Mouse (Mus musculus): Measurements from ENCODE around the gene Sox12. TPM values are rescaled to one million over a fixed set of nuclear protein-coding genes. Genes with fewer than 3 reads are reported as not detected.
"Not testable (repeated sequence)": the region's sequence is repeated elsewhere in the genome, so short reads cannot be mapped to it uniquely, and the experiment has no call there.

The Sox12 gene
- 1 to 10 TPM; 9.5 to 9.7 TPM for total RNA-seq (2021)

DNA sequence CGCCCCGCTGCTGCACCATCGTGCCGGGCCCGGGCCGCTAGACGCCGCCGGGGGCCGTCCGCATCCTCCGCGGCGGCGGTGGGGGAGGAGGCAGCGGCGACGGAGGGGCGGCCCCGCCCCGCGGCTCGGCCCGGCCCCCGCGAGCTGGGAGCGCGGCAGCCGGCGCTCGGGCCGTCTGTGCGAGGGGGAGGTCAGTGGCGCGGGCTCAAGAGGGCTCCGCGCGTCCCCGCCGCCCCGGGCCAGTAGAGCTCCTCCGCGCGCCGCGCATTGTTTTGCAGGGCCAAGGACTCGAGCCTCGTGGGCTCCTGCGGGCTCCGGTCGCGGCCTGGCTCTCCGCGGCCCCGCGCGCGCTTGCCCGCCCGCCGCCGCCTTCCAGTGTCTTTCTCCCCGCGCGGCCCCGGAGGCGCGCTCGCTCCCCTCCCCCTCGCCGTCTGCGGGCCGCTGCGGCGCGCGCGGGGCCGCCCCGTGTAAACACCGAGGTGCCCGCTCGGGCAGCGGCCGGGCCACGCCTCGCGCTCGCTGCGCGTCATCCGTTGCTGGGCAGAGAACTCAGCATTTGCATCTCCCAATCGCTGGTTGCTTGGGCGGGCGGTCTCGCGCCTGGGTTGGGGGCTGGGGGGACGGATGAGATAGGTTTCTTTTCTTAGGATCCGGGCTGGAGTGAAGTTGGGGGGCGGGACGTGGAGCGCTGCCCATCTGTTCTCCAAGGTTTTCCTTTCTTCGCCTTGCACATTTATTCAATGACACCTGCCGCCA lies at the start of gene Sox12:
Sox12 (minus strand) TSS at position 384 of the 756 bp plus-strand sequence.
- intact Hi-C loops (cut with DNase I) = loop anchor here (2.0 kb wide), 1 partner anchor 17 kb away; the partner anchor contains the start of genes 6820408C15Rik and Zcchc3

DNA sequence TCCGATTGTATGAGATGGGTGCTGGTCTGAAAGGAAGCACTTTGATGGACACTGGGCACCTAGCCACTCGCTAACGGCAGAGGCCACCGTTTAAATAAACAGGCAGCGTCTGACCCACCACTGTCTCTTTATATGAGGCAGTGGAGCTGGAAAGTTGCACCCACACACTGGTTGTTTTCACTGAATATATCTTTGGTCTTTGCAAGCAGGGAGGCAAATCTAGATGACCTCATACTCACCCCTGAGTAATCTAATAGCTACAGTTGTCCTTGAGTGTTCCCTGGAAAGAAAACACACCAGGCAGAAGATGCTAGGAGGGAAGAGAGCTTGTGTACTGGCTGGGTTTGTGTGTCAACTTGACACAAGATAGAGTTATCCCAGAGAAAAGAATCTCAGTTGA lies 49.6 kb upstream of the Sox12 start:
- DNase-seq (ENCODE audit: low spot score) = no peak
- intact Hi-C loops (cut with DNase I) = no loop called here

More for the DNA sequence above, at the start of gene Sox12:
- peak; percentile 85 for DNase-seq (ENCODE audit: low spot score)

DNA sequence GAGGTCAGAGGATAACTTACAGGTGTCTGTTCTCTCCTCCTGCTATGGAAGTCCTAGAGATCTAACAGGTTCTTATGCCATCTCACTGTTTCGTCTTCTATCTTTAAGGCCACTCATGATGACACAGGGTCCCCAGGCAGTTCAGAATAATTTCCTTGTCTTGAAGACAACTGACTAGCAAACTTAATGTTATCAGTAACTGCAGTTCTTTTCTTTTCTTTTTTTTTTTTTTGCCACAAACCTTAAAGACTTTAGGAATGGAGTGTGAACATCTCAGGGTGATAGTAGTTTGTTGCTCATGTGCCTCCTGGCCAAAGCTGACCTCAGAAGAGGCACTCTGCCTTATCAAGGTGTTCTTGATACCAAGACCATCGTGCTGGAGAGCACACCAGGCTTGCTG lies 48.8 kb upstream of the Sox12 start:
- intact Hi-C loops (cut with DNase I) = no loop called here
- no peak for DNase-seq (ENCODE audit: low spot score)

DNA sequence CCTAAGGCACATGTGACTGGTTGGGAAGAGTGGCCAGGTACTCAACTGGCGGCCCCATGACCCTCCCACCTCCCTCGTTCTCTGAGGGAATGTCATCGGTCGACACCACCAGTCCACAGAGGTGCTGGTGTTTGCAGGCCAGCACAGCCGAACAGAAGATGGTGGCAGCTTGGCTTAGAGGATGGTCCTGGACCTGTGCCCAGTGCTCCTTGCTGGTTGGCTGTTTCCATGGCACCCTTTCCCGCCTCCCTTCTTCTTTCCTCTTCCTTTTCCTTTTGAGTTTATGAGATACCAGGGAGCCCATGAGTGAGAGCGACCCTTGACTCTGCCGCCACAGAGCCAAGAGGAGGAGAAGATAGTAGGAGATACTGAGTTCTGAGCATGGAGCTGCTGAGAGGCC lies 45.4 kb upstream of the Sox12 start:
- intact Hi-C loops (cut with DNase I) = no loop called here
- no peak for DNase-seq (ENCODE audit: low spot score)

DNA sequence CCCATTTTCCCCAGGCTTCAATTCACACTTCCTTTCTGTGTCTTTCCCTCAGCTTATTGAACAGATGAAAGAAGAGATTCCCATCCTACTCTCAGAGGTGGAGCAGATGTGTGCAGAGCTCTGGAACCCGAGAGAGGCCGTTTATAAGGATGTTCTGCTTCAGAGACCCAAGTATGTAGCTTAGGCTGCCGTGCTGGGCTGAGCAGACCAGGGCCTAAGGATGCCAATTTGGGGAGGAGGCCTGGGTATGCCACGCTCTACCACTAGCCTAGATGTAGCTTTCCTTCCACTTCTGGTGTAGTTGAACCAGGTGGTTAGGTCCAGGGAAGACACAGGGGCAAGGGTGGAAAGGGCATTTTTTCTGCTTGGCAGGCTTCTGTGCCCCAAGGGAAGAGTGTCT lies 44.5 kb upstream of the Sox12 start:
- intact Hi-C loops (cut with DNase I) = no loop called here
- DNase-seq (ENCODE audit: low spot score) = no peak

DNA sequence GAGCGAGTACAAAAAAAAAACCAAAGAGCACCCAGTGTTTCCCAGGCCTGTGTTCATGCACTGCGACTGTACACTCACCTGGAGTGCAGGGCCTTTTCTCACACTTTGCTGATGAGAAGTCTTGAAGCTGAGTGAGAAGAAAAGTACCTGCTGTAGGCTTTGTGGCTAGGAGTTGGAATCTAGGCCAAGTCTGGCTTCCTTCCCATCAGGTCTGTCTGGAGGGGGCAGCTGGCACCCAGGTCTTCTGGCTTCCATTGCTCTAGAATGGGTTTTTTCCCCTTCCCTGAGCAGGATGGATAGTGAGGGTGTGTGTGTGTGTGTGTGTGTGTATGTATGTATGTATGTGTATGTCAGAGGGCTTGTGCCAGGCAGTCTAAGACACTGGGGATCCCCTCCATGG lies 42.0 kb upstream of the Sox12 start:
- no peak for DNase-seq (ENCODE audit: low spot score)
- intact Hi-C loops (cut with DNase I) = no loop called here

DNA sequence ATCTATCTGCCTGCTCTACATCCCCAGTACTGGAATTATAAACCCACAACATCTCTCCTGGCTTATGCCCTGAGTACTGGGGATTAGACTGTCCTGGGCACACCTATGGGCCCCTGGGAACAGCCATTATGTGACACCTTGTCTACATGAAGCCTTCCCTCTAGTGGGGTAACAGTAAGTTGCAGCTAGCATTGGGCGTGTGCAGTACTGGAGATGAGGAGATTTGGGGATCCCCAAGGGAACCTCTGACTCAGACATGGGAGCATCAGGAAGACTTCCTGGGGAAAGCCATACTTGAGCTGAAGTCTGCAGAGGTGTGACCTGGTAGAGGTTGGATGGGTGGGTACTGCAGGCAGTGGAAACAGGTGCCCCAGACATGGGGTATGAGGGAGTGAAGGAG lies 41.1 kb upstream of the Sox12 start:
- no peak for DNase-seq (ENCODE audit: low spot score)

DNA sequence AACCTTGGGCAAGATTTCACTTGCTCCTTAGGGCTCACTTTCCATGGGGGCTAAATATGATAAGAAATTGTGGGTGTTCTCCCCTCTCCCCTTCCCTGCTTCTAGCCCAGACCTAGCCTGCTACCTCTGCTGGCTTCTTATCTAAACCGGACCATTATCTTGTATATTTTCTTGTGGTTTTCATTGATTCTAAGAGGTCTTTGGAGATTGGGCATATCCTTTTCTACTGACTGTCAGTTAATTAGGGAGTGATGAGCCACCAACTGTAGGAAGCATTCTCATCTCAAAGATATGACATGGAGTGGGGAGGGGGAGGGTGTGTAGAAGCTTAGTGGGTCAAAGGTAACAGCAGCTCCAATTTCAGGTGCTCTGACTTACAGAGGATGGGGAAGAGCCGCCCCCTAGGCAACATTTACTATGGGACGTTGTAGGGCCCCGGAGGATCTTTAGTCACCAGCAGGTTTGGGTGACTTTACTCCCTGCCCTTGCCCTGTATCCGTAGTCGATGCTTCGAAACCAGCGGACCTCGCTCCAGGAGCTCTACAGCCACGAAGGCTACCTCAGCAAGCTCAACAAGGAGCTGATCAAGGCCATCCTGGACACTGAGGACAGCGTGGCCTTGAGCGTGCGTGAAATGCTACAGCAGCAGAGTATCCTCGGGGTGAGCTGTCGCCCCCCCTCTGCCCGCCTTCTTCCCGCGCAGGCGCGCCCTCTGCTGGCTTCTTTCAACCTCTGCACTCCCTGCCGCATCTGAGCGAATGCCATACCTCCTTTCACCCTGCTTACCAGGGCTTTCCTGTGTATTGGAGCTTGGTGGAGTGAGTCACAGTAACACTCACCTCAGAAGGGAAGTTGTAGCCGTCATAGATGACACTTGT lies 39.4 kb upstream of the Sox12 start:
- intact Hi-C loops (cut with DNase I) = loop anchor here (1.0 kb wide), 1 partner anchor 44 kb away; no protein-coding TSS in a partner anchor
- DNase-seq (ENCODE audit: low spot score) = peak; percentile 61

More for the DNA sequence above, 41.1 kb upstream of the Sox12 start:
- intact Hi-C loops (cut with DNase I) = no loop called here

DNA sequence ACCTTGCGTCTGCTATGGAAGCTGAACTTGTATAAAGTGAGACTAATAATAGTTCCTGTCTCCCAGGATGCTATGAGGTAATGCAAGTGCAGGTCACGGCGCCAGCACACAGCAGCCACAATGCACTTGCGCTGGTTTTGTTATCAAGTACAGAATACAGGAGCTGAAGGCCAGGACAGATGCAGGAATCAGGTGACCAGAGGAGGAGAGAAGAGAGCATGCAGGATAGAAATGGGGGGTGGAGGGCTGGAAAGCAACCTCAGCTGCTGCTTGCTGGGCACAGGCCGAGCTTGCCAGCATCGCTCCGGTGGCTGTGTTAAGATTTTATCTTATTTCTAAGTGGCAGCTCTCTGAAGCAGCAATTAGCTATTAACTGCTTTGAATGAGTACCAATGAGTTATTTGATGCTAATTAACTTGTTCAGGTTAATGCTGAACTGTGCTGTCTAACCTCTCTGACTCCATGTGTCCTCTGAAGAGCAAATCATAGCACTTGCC lies 38.6 kb upstream of the Sox12 start:
- intact Hi-C loops (cut with DNase I) = no loop called here
- DNase-seq (ENCODE audit: low spot score) = no peak

DNA sequence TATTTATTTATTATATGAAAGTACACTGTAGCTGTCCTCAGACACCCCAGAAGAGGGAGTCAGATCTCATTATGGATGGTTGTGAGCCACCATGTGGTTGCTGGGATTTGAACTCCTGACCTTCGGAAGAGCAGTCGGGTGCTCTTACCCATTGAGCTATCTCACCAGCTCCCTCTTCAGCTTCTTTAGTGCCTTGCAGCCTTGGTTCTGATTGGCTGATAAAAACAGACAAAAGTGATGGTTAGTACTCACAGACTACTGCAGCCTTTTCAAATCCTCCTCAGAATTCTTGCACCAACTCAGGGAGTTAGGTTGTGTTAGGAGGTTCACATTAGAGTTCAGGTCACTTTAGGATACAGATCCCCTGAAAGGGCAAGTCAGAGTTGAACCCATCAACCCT lies 30.6 kb upstream of the Sox12 start:
- intact Hi-C loops (cut with DNase I); DNase-seq (ENCODE audit: low spot score): not testable (repeated sequence)

DNA sequence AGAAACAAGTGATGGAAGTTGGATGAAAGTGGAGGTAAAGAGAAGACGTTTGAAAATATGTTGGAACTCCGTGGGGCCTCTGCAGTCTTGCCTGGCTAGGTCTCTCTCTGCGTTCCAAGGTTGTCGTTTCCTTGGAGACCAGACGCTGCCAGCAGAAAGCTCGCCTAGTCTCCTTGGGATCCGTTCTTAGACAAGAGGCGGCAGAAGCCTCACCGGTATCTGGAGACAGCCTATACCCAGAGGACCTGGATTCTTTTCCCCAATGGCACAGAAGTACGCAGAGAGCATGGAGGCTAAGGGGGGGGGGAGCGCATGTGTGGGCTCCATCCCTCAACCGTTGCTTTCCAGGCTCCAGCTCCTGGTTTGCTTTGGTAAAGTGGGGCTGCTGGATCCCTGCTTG lies 29.6 kb upstream of the Sox12 start:
- intact Hi-C loops (cut with DNase I) = no loop called here
- no peak for DNase-seq (ENCODE audit: low spot score)

DNA sequence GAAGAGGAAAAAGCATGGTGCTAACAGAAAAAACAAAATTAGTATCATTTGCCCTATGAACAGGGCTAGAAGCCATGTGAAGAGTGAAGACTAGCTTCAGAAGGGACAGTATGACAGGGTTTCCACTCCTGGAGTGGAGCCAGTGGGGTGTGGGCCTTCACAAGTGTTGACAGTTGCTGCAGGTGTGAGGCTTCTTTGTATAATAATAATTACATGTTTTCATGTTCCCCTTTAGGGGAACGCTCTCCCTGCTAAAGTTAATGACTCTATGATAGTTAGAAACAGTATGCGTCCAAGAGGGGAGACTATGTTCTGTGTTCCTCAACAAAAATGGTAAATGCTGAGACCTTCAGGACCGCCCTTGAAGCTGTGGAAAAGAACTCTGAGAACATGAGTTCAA lies 17.9 kb upstream of the Sox12 start:
- intact Hi-C loops (cut with DNase I) = loop anchor here (2.0 kb wide), 2 partner anchors 17 to 19 kb away; partner anchors contain the start of gene Sox12

DNA sequence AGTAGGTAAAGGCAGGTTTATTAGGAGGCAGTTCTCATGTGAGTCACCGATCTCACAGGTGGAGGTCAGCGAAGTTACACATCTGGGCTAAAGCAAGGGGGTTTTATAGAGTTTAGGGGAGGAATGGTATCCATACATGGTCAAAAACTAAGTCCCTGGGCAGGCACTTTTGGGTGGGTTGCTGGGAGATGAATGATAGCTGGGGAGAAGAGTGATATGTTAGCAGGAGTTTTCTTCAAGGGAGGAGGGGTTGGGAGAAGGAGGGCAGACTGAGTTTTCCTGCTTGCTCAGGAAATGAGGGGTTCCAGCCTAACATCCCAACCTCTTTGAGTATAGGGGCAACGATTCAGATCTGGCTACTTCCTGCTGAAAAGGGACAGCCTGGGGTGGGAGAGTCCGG lies 17.4 kb upstream of the Sox12 start, which contains the start of gene 6820408C15Rik:
6820408C15Rik (plus strand) TSS at position 301 of the 400 bp plus-strand sequence.
- intact Hi-C loops (cut with DNase I) = loop anchor here (2.0 kb wide), 2 partner anchors 16 to 20 kb away; partner anchors contain the start of gene Sox12
- no peak for DNase-seq (ENCODE audit: low spot score)

More for the DNA sequence above, 17.9 kb upstream of the Sox12 start:
- DNase-seq (ENCODE audit: low spot score) = no peak

DNA sequence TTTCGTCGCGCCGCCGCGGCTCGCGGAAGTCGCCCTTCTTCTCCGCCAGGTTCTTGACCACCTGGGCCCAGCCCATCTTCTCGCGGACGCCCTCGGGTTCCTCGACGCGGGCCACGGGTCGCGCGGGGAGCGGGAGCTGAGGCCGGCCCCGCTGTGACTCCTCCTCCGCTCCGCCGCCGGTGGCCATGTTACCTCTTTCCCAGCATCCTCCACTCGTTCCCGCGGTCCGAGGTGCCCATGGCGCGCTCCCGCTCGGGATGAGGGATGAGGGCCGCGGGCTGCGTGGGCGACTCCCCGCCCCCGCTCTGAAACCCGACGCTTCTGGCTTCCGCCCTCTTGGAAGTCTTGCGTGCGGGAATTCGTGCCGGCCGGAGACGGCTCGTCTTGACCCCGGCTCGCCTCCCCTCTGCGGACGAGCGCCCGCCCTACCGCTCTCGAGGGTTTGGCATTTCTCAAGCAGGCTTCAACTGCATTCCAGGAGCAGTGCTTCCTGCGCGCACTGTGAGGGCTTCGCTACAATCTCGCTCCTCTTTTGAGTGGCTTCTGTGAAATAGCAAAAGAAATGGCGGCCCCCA lies 16.8 kb upstream of the Sox12 start, which contains the start of gene Zcchc3:
Zcchc3 (minus strand) TSS at position 437 of the 575 bp plus-strand sequence.
- peak; percentile 83 for DNase-seq (ENCODE audit: low spot score)
- intact Hi-C loops (cut with DNase I) = loop anchor here (2.0 kb wide), 2 partner anchors 16 to 20 kb away; partner anchors contain the start of gene Sox12

DNA sequence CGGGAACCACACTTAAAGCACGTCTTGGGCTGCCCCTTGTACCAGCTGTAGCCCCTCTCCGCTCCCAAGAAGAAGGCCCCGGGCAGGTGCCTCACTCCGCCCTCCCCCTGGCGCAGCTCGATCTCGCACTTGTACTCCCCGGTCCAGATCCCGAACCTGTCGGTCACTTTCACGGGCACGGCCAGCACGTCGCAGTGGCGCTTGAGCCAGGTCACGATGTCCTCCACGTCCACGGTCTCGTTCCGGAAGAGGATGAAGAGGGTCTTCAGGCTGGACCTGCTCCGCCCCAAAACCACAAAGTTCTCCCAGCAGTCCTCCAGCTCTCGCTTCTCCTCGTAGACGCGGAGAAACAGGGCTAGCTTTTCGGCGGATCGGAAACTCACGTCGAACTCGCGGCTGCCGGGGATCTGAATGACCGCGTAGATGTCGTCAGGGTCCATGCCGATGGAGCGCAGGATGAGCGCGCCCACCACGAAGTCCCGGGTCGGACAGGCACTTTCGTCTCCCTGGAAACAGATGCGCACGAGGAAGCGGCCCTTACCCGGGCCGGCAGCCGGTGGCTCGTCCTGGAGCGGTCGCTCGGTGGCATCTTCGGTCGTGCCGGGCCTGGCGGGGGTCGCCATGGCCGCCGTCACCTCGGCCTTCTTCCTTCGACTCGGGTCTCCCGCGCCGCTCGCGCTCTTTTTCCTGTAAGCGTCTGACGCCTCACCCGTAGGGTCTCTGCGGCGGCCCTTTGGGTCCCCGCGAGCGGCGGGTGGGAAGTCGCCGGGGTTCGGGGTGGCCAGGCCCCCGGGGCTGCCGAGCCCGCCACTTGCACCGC lies 16.1 kb upstream of the Sox12 start:
- no peak for DNase-seq (ENCODE audit: low spot score)
- intact Hi-C loops (cut with DNase I) = loop anchor here (2.0 kb wide), 2 partner anchors 15 to 21 kb away; partner anchors contain the start of gene Sox12

DNA sequence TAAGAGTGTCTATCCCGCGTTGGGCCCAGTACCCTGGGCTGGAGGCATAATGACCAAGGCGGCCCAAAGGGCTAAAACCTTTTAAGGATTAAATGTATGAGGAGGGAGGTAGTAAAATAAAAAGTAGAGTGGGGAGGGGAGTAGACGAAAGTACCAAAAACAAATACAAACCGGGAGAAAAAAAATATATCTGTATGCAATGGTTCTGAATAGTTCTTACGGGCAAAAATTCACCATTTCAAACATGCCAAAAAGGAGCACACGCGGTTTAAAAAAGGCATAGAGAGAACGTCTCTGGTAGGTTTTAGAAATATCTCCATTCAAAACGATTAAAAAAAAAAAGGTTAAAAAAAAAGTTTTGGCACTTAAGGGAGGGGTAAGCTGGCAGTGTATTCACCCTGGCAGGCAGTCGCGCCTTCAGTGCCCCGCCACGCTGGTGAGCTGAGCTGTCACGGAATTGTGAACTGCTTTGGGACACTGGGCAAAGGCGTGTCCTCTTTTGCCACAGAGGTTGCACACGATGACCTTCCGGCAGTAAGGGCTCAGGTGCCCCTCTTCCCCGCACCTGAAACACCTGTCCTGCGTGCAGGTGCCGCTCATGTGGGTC lies 15.4 kb upstream of the Sox12 start:
- intact Hi-C loops (cut with DNase I) = no loop called here
- DNase-seq (ENCODE audit: low spot score) = no peak

DNA sequence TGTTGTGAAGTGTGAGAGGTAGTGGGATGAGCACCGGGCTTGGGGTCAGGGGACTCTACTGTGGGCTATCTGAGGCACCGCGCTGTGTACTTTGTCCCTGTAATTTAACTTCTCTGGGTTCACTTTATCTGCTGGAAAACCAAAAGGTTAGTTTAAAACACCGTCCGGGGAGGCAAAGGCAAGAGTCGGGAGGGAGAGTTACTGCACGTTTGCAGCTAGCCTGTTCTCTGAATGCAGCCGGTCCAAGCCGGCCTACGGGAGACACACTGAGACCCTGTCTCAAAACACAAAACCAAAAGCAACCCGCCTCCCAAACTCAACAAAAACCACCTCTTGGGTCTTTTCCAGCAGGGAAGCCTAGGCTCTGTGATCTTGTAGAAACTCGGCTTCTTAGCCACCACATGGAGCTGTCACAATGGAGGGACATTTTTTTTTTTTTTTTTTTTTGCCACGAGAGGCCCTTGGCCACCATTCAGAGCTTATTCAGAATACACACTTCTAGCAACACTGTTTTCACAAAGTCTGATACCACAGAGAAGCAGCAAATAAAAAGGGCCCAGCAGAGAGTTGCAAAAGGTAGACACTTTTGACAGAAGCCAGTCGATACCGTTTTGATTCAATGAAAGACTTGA lies 14.8 kb upstream of the Sox12 start:
- intact Hi-C loops (cut with DNase I) = no loop called here
- DNase-seq (ENCODE audit: low spot score) = no peak

DNA sequence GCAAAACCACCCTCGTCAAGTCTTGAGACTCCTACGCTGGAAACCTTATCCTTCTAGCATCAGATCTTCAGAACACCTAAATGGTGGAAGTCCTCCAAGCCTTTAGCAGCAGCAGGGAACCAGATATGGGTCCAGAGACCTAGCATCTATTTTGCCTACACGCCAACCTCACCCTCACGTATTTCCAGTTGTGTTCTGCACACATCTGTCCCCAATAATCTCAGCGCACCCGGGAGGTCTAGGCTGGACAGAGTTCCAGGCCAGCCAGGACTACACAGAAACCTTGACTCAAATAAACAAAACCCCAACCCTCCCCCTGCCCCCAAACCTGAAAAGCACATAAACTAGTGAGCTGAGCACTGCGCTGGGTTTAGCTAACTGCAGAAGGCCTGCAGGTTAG lies 13.6 kb upstream of the Sox12 start:
- intact Hi-C loops (cut with DNase I) = no loop called here
- DNase-seq (ENCODE audit: low spot score) = no peak
